Mouse (Mus musculus) lung, postnatal 10 days (tissue): ENCODE measurements around the gene Col12a1.
A peak's percentile ranks its signal among the peaks of the same experiment; 100 is the strongest.
"Not testable (repeated sequence)": the region's sequence is repeated elsewhere in the genome, so short reads cannot be mapped to it uniquely, and the experiment has no call there.

Source experiments
- DNase-seq: peaks from one replicate; pipeline ENCODE4 v3.0.0; 2021

Col12a1 gene

DNA sequence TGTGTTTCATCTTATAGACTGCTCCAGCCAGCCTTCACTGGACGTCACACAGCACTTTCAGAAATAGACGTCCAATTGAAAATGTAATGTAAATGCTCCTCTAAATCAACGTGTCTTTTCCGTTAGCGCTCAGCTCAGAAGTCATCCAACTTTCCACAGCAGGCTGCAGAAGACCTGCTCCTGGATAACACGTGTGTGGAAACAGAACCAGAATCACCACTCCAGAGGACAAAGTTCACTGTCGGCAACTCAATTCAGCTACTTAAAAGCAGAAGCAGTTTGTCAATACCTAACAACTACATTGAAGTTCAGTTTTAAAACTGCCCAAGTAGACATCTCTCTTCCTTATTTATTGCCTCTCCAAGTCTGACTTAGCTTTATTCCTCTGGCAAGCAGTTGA, 29.3 kb downstream of the Col12a1 start:
- no peak for DNase-seq

DNA sequence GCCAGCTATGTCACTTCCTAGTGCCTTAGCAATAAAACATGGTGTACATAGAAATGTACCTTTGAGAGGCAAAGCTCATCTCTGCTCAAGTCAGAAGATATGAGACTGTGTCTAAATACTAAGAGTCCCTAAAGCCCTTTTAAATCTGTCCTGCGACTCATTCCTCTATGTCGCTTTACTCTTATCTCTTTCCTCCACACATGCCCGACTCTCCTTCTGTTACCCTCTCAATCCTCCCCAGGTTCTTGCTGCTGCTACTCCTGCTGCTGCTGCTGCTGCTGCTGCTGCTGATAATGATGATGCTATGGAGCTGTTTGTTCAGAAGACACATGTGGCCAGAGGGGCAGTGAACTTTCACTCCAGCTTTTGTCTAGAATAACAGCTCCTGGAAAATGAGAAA, 31.4 kb downstream of the Col12a1 start:
- DNase-seq = no peak

DNA sequence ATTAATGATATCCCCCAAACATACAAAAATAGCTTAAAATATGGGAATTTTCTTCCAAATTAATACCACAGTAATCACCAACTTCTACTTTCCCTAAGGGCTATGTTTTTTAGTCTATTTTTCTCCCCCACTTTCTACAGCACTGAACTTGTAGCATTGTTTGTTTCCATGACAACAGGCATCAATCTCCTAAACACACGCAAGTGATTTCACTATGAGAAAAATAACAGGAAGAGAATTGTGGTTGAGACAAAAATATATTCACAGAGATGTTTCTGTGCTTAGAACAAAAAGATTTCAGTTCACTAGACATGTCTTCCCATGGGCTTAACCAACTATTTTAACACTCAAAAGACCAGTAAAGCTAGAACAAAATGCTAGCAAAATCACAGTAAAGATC, 32.6 kb downstream of the Col12a1 start:
- DNase-seq = no peak

DNA sequence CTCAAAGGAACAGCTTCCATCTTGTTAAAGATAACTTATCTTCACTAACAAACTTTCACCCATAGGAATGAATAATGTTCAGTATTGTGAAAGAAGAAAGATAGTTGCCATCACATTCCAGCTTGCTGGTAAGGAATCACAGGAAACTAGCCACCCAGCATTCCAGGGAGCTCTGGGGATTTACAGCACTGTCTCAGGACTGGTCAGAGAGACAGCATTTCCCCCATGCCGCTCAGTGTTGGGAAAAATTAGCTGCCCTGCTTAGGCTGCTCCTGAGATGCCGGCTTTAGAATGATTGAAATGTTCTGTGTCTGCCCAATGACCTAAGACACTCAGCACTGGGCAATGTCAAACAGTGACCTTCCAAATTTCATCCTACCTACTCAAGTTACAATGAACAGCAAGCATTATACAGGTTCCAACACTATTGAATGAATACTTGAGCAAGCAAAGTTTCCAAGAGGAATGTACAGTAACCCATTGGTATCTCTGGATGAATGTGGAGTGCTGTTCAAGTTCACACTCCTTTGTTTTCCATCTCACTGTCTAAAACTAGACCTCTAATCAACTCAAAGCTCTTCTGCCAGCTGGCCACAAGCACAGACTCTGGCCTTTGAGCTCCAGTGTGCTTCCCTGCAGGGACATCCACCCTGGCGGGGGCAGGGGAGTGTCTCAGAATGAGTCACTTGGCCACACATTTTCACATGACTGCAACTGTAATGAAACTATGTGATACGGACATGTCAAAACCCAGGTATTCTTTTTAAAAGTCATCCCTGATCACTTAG, 38.0 kb downstream of the Col12a1 start:
- peak; percentile 35 for DNase-seq

DNA sequence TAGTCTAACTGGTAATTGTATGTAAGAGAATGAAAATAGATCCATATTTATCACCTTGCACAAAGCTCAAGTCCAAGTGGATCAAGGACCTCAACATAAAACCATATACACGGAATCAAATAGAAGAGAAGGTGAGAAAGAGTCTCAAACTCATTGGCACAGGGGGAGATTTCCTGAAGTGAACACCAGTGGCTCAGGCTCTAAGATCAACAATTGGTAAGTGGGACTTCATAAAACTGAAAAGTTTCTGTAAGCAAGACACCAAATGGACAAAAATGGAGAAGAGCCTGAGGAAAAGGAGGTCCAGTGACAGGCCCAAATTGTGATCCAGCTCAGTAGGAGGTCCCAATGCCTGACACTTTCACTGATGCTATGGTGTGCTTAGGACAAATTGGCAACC, 49.8 kb downstream of the Col12a1 start:
- DNase-seq = not testable (repeated sequence)

DNA sequence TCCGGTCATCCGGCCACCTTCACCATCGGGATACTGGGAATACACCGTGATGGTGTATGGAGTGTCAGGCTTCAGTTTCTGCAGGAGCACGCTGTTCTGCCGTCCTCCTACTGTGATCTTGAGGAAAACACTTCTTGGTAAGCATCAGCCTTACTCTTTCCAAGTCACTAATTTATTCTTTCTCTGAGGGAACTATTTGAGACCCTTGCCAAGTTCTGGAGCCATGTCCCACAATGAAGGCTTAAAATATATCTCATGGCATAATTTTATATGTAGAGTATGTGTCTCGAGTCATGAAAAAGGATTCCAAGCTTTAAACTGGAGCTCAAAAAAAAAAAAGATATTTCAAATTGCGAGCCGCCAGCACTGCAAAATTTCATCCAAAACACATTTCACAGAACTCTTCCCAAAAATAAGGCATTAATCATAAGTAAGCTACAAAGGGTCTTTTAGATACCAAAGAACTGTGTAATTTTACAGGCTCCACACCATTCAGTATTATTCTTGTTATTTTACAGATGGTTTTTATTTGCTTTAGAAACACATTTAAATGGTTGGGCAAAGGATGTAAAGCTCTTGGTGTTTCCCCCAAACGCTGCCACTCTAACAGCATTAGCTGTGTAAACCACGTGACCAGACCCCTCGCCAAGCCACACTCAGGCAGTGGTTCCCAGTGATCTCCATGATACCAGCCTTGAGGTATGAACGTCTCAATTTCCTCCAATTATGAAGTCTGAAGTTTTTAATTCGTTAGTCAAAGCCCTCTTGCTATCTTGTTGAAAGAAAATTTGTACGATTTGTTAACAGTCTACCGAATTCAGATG, 65.1 kb downstream of the Col12a1 start:
- no peak for DNase-seq

DNA sequence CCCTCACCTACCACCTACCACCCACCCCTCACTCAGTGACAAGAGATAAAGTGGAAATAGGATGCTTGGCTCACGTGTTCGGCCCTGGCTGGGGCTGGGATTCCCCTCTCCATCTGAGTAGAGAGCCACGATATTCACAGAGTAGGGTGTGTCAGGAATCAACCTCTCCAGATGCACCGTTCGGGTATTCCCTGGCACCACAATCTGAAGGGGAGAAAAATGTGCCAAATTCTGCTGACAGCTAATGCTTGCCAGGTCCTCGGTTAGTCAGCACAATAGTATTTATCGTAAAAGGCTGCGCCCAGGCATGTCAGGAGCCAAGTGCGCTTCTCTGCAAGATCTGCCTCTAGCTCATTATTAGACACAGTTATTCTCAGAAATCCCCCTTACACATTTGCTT, 70.0 kb downstream of the Col12a1 start:
- DNase-seq = no peak

DNA sequence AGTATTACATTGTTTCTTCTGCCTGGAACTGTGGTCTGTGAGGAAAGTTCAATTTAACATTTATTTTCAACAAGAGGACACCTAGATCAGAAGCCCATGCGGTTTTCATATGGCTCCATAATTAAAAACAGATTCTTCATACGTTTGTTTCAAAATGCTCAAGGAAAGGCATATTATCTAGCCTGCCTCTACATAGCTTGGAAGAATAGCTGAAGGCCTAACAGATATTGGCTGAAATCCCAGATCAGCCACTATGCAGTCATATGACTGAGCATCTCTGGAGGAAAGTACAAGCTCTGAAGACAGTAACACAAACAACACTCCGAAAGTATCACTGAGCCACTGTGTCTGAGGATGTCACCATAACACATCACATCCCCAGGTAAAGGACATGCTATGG, 72.9 kb downstream of the Col12a1 start:
- peak; percentile 13 for DNase-seq

DNA sequence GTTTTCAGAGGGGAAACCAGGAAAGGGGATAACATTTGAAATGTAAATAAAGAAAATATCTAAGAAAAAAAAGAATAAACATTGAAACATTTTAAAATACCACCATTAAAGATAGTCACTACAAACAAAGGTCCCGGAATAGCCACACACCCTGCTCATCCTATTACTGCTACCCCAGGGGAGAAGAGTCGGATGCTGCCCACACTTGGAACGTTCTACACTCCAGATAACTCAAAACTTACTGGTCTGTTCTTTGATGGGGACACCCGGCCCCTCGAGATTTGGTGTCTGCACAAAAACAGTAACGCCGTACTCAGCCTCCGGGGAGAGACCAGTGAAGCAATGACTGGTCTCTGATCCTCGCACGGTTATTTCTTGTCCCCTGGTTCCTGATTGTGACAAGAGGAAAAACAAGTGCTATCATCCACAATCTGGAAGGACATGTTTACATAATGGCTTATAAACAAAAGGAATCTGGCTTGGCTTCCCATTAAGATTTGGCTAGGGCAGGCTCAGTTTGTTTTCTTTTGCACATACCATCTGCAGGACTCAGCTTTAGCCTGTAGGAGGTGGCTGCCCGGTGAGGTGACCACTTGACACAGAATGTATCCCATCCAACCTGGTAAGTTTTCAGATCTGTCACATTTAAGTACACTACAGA, 79.1 kb downstream of the Col12a1 start:
- DNase-seq = peak; percentile 32

DNA sequence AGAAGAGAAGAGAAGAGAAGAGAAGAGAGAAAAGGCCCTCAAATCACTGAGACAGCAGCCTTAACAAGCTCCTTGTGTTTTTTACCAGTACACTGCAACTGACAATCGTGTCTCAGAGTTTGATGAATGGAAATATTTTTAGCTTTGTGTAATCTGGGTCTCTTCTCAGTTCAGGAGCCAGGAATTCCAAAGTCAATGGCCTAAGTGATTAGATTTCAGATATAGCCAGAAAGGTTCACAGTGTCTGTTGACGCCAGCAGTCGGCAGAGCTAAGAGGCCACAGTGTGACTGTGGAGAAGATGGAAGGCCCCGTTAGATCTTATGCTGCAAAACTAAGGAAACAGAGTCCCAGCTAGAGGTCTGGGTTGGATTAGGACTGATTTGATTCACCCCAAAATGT, 80.8 kb downstream of the Col12a1 start:
- peak; percentile 2 for DNase-seq

DNA sequence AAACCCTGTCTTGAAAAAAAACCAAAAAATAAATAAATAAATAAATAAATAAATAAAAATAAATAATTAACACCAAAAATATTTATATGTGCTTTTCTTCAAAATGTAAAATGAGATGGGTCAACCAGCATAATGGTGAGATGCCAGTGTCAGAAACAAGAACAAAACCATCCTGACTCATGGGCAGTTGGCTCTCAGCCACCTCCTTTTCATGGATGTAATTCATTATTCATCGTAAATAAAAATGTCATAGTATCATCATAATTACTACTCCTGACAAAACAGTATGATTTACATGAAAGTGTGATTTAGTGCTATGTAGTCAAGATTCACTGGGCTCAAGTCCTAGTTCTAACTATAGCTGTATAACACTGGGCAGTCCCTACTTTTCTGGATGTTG, 84.6 kb downstream of the Col12a1 start:
- DNase-seq = no peak

DNA sequence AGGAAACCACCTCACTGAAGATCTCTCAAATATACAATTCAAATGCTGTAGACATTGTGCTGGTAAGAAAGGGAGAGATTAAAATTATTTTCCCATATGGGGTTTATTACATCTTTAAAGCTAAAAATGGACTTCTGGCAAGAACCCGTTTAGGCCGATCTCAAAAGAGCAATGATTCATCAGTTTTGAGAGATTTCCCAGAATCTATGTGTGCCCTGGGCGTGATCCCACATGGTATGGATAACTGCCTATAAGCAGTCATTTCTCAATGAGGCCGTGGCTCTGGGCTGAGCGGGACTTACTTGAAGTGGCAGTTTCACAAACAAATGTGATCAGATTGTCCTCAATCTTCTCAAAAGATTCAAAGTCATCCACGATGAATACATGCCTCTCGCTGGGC, 87.4 kb downstream of the Col12a1 start:
- no peak for DNase-seq

DNA sequence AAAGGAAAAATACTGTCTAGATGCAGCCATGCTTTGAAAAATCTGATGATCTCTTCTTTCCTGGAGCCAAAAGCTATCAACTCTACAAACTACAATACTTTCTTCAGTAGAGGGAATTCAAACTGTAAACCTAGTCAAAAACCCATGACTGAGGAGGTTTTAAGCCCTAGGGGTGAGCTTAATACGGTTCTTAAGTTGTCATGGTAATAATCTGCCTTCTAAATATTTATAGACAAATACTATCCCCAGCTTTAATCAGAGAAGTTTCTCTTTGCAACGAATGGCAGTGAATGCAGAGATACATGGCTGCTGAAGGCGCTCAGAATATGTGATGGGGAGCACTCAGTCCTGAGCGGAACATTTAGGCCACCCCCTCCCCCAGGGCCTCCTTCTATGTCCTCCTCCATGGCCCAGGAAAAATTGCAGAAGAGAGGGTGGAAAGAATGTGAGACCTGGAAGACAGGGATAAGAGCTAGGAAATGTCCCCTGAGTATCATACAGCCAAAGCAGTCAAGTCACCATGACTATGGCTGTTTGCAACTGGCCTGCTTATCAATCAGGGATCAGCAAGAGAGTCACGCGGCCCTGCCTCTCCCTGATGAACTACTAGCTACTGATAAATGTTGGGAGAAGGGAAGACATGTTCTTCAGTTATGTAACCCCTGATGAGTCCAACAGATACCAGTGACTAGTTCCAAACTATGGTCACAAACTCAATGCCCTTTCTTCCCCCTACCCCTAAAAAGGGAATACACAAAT, 99.6 kb downstream of the Col12a1 start:
- DNase-seq = no peak

DNA sequence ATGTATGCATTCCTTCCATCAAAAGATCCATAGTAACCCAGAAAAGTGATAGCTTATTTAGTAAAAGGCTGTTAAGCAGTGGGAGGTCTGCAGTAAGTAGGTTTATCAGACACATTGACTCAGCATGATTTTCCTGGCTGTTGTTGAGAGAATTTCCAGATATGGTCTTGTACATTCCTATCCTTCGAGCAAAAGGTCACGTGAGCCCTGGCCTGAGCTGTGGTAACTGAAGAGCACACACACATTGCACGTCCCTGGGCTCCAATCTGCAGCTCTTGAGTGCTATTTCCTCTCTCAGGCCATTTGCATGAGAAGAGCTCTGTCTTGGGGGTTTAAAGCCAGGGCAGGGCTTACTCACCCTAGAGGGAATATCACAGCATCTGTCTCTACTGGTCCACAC, 101.3 kb downstream of the Col12a1 start:
- peak; percentile 60 for DNase-seq

DNA sequence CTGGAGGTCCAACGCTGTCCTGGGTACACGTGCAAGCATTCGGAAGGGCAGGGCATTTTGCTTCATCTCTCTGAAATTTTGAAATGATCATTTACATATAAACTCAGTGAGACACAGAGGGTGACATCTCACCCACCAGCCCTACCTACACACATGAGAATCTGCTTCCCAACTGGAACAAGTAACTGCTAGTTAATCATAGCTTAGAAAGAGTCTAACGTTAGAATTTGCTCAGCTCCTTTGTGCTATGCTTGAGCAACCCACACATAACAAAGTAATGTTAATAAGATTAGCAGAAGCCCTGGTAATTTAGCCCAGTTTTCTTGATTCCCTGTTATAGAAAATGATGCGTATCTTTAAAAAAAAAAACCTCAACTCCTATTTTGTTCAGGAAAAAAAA, 102.6 kb downstream of the Col12a1 start:
- DNase-seq = no peak

DNA sequence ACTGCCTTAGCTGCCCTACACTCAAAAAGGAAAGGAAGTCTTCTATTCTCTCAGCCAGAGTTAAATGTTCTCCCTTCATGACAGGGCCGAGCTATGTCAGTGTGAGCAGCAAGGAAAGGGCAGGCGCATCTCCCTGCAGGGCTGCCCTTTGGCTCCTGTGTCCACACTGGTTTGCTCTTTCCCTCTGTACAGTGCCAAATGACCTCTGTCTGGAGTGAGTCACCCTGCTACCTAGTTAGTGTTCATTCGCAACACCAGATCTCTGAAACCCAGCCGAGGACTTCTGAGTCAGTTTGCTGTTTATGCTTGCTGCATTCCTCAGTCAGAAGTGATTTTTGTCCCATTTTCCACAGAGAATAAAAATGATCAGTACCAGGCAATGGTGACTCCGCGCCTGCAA, 108.3 kb downstream of the Col12a1 start:
- DNase-seq = peak; percentile 34

DNA sequence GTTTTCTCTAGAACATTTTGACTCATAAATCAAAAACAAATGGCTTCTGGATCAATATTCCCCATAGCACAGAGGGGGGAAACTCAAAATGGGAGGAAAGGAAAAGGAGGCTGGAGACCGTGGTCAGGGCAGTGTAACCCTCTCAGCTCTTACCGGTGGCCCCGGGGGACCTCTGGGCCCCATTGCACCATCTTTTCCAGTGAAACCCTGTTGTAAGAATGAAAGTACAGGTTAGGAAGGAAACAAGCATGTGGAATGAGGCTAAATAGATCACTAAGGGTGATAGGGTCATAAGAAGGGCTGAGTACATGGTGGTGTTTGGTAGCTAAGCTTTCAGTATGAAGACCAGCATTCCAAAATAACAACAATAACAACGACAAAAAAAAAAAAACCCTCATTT, 109.0 kb downstream of the Col12a1 start:
- DNase-seq = no peak

DNA sequence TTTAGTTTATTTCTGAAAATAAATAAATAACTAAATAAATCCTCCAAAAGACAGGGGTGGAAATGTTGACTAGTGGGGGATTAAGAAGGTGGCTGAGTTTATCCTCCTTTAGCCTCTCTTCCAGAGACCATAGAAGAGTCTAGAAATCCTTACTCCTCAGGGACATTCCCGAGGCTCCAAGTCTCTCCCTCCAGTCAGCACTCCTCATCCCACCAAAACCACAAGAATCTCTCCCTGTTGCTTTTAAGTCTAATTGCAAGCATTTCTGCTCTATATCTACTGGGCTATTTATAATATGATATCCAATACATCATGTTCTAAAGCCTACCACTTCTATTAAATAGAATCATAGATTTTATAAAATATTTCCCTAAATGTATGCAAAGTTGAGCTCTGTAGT, 109.8 kb downstream of the Col12a1 start:
- DNase-seq = no peak

DNA sequence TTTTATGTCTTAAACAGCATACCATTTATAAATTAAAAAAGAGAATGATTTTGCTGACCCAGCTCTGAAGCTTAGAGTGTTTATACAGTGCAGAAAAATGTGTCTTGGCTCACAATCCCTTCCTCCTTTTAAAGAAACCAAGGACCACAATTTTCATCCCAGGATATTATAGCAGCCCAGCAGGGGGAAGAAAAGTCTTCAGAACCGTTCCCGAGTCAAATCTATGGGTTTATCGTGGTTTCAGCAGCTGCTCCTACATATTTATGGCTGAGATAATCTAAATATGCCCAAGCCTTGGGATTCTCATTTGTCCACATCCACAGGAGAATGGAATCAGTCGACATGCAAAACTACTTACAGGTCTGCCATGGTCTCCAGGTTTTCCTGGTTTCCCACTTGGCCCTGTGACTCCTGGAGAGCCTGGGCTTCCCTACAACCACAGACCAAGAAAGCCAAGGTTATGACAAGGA, 110.5 kb downstream of the Col12a1 start:
- DNase-seq = peak; percentile 34

DNA sequence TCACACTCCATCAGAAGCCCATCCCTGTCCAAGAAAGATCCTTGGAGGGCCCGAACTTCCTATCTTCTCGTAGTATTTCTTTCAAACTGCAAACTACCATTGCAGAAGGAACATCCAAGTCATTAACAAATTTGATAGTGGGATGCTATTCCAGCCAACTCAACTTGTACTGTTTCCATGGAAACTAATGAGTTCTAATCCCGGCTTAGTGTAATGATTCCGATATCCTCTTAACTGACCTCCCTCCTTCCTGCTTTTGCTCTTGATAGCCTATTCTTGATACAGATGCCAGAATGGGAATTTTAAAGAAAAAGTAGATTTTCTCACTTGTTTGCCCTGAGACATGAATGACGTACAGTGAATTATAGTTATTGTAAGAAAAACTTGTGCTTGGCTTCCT, 112.5 kb downstream of the Col12a1 start:
- no peak for DNase-seq

DNA sequence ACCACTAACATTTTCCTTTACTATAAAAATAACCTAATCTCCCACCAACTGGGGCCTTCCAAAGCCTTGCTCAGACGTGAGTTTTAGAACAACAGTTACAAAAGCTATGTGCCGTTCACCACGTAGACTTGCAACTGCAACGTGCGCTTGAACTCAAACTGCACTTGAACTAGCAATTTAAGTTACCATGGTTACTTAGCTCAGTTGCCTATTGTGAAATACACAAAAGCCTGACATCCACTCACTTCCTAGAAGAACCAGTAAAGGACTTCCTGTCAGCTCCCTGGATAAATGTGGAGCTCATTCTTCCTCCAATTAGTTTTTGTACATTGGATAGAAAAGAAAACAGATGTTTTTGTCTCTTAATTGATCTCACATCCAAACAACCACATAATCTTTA, 112.9 kb downstream of the Col12a1 start:
- DNase-seq = no peak

DNA sequence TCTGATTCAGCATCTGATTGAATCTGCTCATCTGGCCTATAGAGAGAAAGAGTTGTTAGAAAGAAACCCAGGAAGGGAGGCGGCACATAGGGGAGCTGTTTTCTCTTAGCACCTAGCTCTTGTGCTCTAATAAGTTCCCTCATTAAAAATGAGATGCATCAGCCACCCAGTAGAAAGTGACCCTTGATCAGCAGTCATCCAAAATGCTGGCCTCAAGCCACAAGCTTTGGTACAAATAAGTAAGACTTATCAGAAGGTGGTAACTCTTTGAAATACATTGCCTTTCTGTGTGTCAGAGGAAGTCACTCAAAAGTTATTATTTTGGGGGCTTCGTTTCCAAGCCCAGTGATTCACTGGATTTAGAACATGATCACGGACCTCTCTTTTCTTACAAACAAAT, 114.1 kb downstream of the Col12a1 start:
- DNase-seq = no peak

DNA sequence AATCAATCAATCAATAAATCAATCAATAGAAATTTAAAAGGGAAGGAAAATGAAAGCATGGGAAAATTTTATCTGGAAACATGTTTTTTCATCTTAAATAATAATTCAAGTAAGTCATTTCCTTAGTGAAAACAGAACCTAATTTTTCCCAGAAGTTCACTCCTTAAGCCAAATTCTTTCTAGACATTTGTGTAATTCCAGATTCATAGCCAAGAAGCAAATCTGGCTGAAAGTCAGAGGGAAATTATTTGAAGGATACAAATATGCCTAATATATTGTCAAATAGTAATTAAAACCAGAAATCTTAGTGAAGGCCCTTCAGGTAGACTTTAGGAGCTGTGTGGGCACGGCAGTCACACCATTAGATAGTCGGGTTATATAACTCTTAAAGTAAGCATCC, 115.2 kb downstream of the Col12a1 start:
- no peak for DNase-seq
